In the genomic region with DNA sequence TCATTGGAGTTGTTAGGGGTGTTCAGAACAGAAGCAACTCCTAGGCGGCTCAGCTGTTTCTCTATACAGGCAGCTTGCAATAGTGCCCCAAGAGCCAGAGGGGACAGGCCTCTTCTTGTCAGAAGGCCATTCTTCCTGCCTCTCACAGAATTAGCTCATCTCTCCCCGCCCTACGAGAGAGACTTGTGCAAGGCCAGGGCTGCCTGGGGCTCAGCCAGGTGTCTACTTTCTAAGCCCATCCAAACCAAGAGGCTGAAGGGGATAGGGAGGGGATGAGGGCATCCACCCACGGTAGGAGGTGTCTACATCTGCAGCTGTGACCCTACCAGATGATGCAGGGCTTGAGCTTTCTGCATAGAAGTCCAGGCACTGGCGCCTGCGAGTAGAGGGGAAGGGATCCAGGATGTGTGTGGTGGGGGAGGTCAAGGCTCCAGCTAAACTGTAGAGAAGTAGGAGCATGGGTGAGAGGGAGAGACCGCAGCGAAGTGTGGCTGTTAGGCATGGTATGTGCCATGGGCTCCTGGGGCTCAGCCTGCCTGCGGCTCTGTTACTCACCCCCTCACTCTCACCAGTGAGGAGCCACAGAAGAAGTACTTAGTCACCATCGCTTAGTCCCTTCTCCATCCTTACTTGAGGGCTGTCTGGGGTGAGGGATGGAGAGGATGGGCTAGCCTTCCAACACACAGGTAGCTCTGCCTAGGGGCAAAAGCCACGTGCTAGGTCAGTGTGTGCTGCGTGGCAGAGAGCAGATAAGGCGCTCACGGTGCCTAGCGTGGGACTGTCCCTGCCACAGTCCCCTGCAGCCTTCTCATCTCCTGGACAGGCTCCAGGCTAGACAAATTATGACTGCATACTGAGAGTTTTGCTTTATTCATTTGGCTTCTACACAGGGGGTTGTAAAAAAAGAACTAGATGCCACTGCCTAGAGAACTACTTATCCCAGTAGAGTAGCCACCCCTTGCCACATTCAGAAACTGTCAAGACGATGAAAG, we compare ENCODE assay signal across 8 mouse cellular contexts.
DNase-seq lines count a peak whose midpoint lies in the region; ATAC-seq lines count a peak whose summit lies in the region.

No protein-coding gene starts in this region.

- H3K27ac ChIP-seq in embryonic facial prominence, embryonic 10.5 days (replicated peaks): peak overlapping the region; percentile 97
- peak overlapping the region; percentile 95 for H3K27ac ChIP-seq in heart, embryonic 15.5 days

- H3K4me1 ChIP-seq in embryonic facial prominence, embryonic 10.5 days: peaks cover 95% of the 10 kb centered on the region
- peaks cover 74% of the 10 kb centered on the region for H3K4me1 ChIP-seq in heart, embryonic 15.5 days (replicated peaks)

- H3K4me2 ChIP-seq in heart, embryonic 15.5 days: no peak overlapping the region

- DNase-seq in frontal cortex, postnatal 25 days (ENCODE audit: low spot score in 2 of 2): no peak
- DNase-seq in ES-CJ7 (ENCODE audit: low read depth, low spot score): peak; percentile 47
- DNase-seq in embryonic facial prominence, embryonic 10.5 days (ENCODE audit: low spot score): no peak
- no peak for DNase-seq in spleen, adult 18-20 months
- DNase-seq in ovary, adult 18-20 months (ENCODE audit: low spot score): no peak

- peaks cover 53% of the 10 kb centered on the region for H3K36me3 ChIP-seq in embryonic facial prominence, embryonic 10.5 days (replicated peaks)
- no peaks in the 10 kb centered on the region for H3K36me3 ChIP-seq in heart, embryonic 15.5 days

- no peaks in the 10 kb centered on the region for H3K9me3 ChIP-seq in embryonic facial prominence, embryonic 10.5 days
- no peaks in the 10 kb centered on the region for H3K9me3 ChIP-seq in heart, embryonic 15.5 days (replicated peaks)

- 61% methylated on average over 16 of the region's 16 CpGs for WGBS in embryonic facial prominence, embryonic 10.5 days
- WGBS in heart, embryonic 15.5 days: 51% methylated on average over 16 of the region's 16 CpGs

- no peak overlapping the region for H3K9ac ChIP-seq in heart, embryonic 15.5 days

- ATAC-seq in frontal cortex, adult (ENCODE audit: low TSS enrichment): peak; percentile 54
- ATAC-seq in heart, embryonic 15.5 days (replicated peaks; ENCODE audit: insufficient number of reproducible peaks, insufficient read depth, low FRiP score, low read depth): 0 out of 2 replicates have a peak, but pooled peaks have one; percentile 3
- peak; percentile 64 for ATAC-seq in megakaryocyte, adult 5-6 weeks (ENCODE audit: poor library complexity, severe bottlenecking)

- no peak overlapping the region for H3K4me3 ChIP-seq in embryonic facial prominence, embryonic 10.5 days
- no peak overlapping the region for H3K4me3 ChIP-seq in heart, embryonic 15.5 days

- no peaks in the 10 kb centered on the region for H3K27me3 ChIP-seq in embryonic facial prominence, embryonic 10.5 days (replicated peaks; ENCODE audit: low read depth, poor library complexity, severe bottlenecking)
- H3K27me3 ChIP-seq in heart, embryonic 15.5 days: no peaks in the 10 kb centered on the region

Comparison
In these comparisons a context has a peak if more than half of its experiments do, and no peak if none do; other contexts are left out.
1. ATAC-seq: peak in every context shown above with its lines; median percentile 64 in megakaryocyte, adult 5-6 weeks; 54 in frontal cortex, adult; 3 in heart, embryonic 15.5 days.